Mouse (Mus musculus) hindbrain, embryonic 15.5 days (tissue): ENCODE measurements around the gene Rhoa. TPM values are rescaled to one million over a fixed set of nuclear protein-coding genes. Genes with fewer than 3 reads are reported as not detected.
"Not testable (repeated sequence)": the region's sequence is repeated elsewhere in the genome, so short reads cannot be mapped to it uniquely, and the experiment has no call there.

Source experiments
- ATAC-seq: fragments of 200-750 bp; cut with Nextera tagmentation; 2 replicates; pipeline ENCODE4 v1.8.0; 2017; ENCODE audit warnings: low read depth, moderate number of reproducible peaks, moderate TSS enrichment; ENCODE audit not compliant: low FRiP score
- H3K27ac ChIP-seq: fragments of 300-500 bp; sonication (generic); replicated peaks from 2 replicates; pipeline ENCODE4 v1.5.1; 2015; ENCODE audit warnings: mild to moderate bottlenecking, inconsistent platforms
- H3K27me3 ChIP-seq: fragments of 300-500 bp; sonication (generic); 2 replicates; pipeline ENCODE4 v1.6.1; 2015; ENCODE audit warnings: control low read depth, inconsistent platforms
- H3K36me3 ChIP-seq: fragments of 300-500 bp; sonication (generic); 2 replicates; pipeline ENCODE4 v1.6.1; 2015; ENCODE audit warnings: control low read depth, inconsistent platforms
- H3K4me1 ChIP-seq: fragments of 300-500 bp; sonication (generic); replicated peaks from 2 replicates; pipeline ENCODE4 v1.6.1; 2015; ENCODE audit warnings: control low read depth, inconsistent platforms
- H3K4me2 ChIP-seq: fragments of 300-500 bp; sonication (generic); 2 replicates; pipeline ENCODE4 v1.6.1; 2015; ENCODE audit warnings: moderate library complexity, mild to moderate bottlenecking, inconsistent platforms
- H3K4me3 ChIP-seq: fragments of 300-500 bp; sonication (generic); 2 replicates; pipeline ENCODE4 v1.5.1; 2015; ENCODE audit warnings: mild to moderate bottlenecking, inconsistent platforms
- H3K9ac ChIP-seq: fragments of 300-500 bp; sonication (generic); 2 replicates; pipeline ENCODE4 v1.6.1; 2015; ENCODE audit warnings: inconsistent platforms
- H3K9me3 ChIP-seq: fragments of 300-500 bp; sonication (generic); 2 replicates; pipeline ENCODE4 v1.6.1; 2016; ENCODE audit warnings: control low read depth, inconsistent platforms
- WGBS: fragments of 180-500 bp; shearing (Covaris S2); methylation state at CpG from one replicate; pipeline ENCODE4 v1.1.7; 2015; 5-methylcytosine and 5-hydroxymethylcytosine counted together
- polyA plus RNA-seq: library from polyadenylated mRNA; unstranded; fragments of >200 nt; fragmentation: Nextera tagmentation; extraction: Ambion mirVana; gene quantifications from 2 replicates; pipeline ENCODE4 v1.2.1, GENCODE M21; 2015

Rhoa gene
- polyA plus RNA-seq, 1 experiment from 2014 or later, result 275 TPM

GRCm38 (mm10) chr9:108272691-108273090 lies 33.2 kb upstream of the Rhoa start:
- no peaks in the 10 kb centered on the region for H3K9me3 ChIP-seq
- WGBS, result 76% methylated on average over 5 of the region's 5 CpGs

GRCm38 (mm10) chr9:108273485-108273884 lies 32.4 kb upstream of the Rhoa start:
- Histone ChIP-seq H3K4me2 (no peak overlapping the region), H3K36me3 (no peaks in the 10 kb centered on the region), H3K27me3 (no peaks in the 10 kb centered on the region), H3K27ac (no peak overlapping the region), H3K9ac (no peak overlapping the region), H3K4me1 (no peaks in the 10 kb centered on the region), H3K9me3 (no peaks in the 10 kb centered on the region), H3K4me3 (no peak overlapping the region)
- ATAC-seq, result no peak
- WGBS, result 72% methylated on average over 4 of the region's 4 CpGs

More at GRCm38 (mm10) chr9:108272691-108273090, 33.2 kb upstream of the Rhoa start:
- Histone ChIP-seq H3K4me2 (no peak overlapping the region), H3K4me1 (no peaks in the 10 kb centered on the region), H3K4me3 (no peak overlapping the region), H3K36me3 (no peaks in the 10 kb centered on the region), H3K27ac (no peak overlapping the region), H3K9ac (no peak overlapping the region), H3K27me3 (no peaks in the 10 kb centered on the region)
- ATAC-seq, result no peak

GRCm38 (mm10) chr9:108274476-108275330 lies 31.2 kb upstream of the Rhoa start:
- no peaks in the 10 kb centered on the region for H3K27me3 ChIP-seq
- no peaks in the 10 kb centered on the region for H3K4me1 ChIP-seq
- no peak for ATAC-seq
- H3K9ac ChIP-seq, result no peak overlapping the region
- H3K36me3 ChIP-seq, result no peaks in the 10 kb centered on the region
- no peak overlapping the region for H3K4me2 ChIP-seq
- H3K27ac ChIP-seq, result no peak overlapping the region
- no peaks in the 10 kb centered on the region for H3K9me3 ChIP-seq
- WGBS, result 82% methylated on average over 5 of the region's 5 CpGs
- no peak overlapping the region for H3K4me3 ChIP-seq

- WGBS, result 65% methylated on average over 6 of the region's 6 CpGs
- Histone ChIP-seq H3K9me3 (no peaks in the 10 kb centered on the region), H3K36me3 (no peaks in the 10 kb centered on the region), H3K27me3 (no peaks in the 10 kb centered on the region), H3K9ac (no peak overlapping the region), H3K27ac (no peak overlapping the region), H3K4me2 (no peak overlapping the region), H3K4me1 (no peaks in the 10 kb centered on the region), H3K4me3 (no peak overlapping the region)
- no peak for ATAC-seq
Measured at GRCm38 (mm10) chr9:108275331-108275659, 30.6 kb upstream of the Rhoa start.

GRCm38 (mm10) chr9:108278697-108279450 lies 27.1 kb upstream of the Rhoa start:
- H3K9ac ChIP-seq, result no peak overlapping the region
- no peak overlapping the region for H3K27ac ChIP-seq
- H3K4me2 ChIP-seq, result no peak overlapping the region
- no peak overlapping the region for H3K4me3 ChIP-seq
- no peaks in the 10 kb centered on the region for H3K27me3 ChIP-seq
- H3K36me3 ChIP-seq, result no peaks in the 10 kb centered on the region
- 67% methylated on average over 10 of the region's 10 CpGs for WGBS
- ATAC-seq, result no peak
- H3K9me3 ChIP-seq, result no peaks in the 10 kb centered on the region
- H3K4me1 ChIP-seq, result no peaks in the 10 kb centered on the region

- Histone ChIP-seq H3K9ac (no peak overlapping the region), H3K4me1 (no peaks in the 10 kb centered on the region), H3K4me3 (no peak overlapping the region), H3K27ac (no peak overlapping the region), H3K36me3 (no peaks in the 10 kb centered on the region), H3K27me3 (no peaks in the 10 kb centered on the region), H3K4me2 (no peak overlapping the region), H3K9me3 (no peaks in the 10 kb centered on the region)
- WGBS, result 40% methylated on average over 8 of the region's 8 CpGs
- peak; percentile 65; the same call in 1 of the 2 replicates for ATAC-seq
Measured at GRCm38 (mm10) chr9:108280071-108280828, 25.7 kb upstream of the Rhoa start.

GRCm38 (mm10) chr9:108284410-108284809 lies 21.5 kb upstream of the Rhoa start:
- WGBS, result 11% methylated on average over 6 of the region's 6 CpGs
- ATAC-seq, result peak; percentile 81; the same call in 1 of the 2 replicates
- H3K27ac ChIP-seq, result no peak overlapping the region
- H3K4me2 ChIP-seq, result no peak overlapping the region
- no peaks in the 10 kb centered on the region for H3K36me3 ChIP-seq
- no peaks in the 10 kb centered on the region for H3K27me3 ChIP-seq
- no peaks in the 10 kb centered on the region for H3K9me3 ChIP-seq
- H3K9ac ChIP-seq, result no peak overlapping the region
- no peak overlapping the region for H3K4me3 ChIP-seq
- H3K4me1 ChIP-seq, result no peaks in the 10 kb centered on the region

GRCm38 (mm10) chr9:108287526-108288238 lies 18.2 kb upstream of the Rhoa start:
- H3K4me2 ChIP-seq, H3K36me3 ChIP-seq, H3K9me3 ChIP-seq, H3K9ac ChIP-seq, H3K27me3 ChIP-seq, H3K4me3 ChIP-seq, ATAC-seq, H3K27ac ChIP-seq: not testable (repeated sequence)
- 79% methylated on average over 6 of the region's 6 CpGs for WGBS
- peaks cover 14% of the 10 kb centered on the region for H3K4me1 ChIP-seq

- ATAC-seq, result no peak
- H3K4me3 ChIP-seq, result peak overlapping the region; percentile 64
- WGBS, result 67% methylated on average over 2 of the region's 2 CpGs
Measured at GRCm38 (mm10) chr9:108289347-108289746, 16.6 kb upstream of the Rhoa start.

GRCm38 (mm10) chr9:108290016-108290750 lies 15.7 kb upstream of the Rhoa start, which contains the start of gene Nicn1:
Gene Nicn1, plus strand, starts transcription at chr9:108290429.
- Histone ChIP-seq H3K9me3 (no peaks in the 10 kb centered on the region), H3K4me2 (peak within 1 kb of the TSS; percentile 76), H3K9ac (peak within 1 kb of the TSS; percentile 69), H3K27me3 (no peaks in the 10 kb centered on the region), H3K4me1 (peaks cover 14% of the 10 kb centered on the region), H3K27ac (peak within 1 kb of the TSS; percentile 93), H3K36me3 (peaks cover 15% of the 10 kb centered on the region; the same call in 1 of the 2 replicates), H3K4me3 (peak within 1 kb of the TSS; percentile 64)
- ATAC-seq, result peak; percentile 97
- WGBS, result under 1% methylated on average over 32 of the region's 32 CpGs

More at GRCm38 (mm10) chr9:108289347-108289746, 16.6 kb upstream of the Rhoa start:
- Histone ChIP-seq H3K36me3 (peaks cover 7% of the 10 kb centered on the region; the same call in 1 of the 2 replicates), H3K4me2 (peak overlapping the region; percentile 76), H3K9me3 (no peaks in the 10 kb centered on the region), H3K27ac (peak overlapping the region; percentile 93), H3K27me3 (no peaks in the 10 kb centered on the region), H3K4me1 (peaks cover 14% of the 10 kb centered on the region), H3K9ac (peak overlapping the region; percentile 69; the same call in 1 of the 2 replicates)

- ATAC-seq, result no peak
- Histone ChIP-seq H3K27me3 (no peaks in the 10 kb centered on the region), H3K9ac (peak overlapping the region; percentile 61), H3K4me2 (peak overlapping the region; percentile 76), H3K4me3 (peak overlapping the region; percentile 64), H3K27ac (peak overlapping the region; percentile 88), H3K4me1 (peaks cover 14% of the 10 kb centered on the region), H3K9me3 (no peaks in the 10 kb centered on the region), H3K36me3 (peaks cover 21% of the 10 kb centered on the region; the same call in 1 of the 2 replicates)
- 35% methylated on average over 6 of the region's 6 CpGs for WGBS
Measured at GRCm38 (mm10) chr9:108290773-108291172, 15.2 kb upstream of the Rhoa start.
